Comparison of ENCODE assay signal across 2 mouse cellular contexts in the genomic region with DNA sequence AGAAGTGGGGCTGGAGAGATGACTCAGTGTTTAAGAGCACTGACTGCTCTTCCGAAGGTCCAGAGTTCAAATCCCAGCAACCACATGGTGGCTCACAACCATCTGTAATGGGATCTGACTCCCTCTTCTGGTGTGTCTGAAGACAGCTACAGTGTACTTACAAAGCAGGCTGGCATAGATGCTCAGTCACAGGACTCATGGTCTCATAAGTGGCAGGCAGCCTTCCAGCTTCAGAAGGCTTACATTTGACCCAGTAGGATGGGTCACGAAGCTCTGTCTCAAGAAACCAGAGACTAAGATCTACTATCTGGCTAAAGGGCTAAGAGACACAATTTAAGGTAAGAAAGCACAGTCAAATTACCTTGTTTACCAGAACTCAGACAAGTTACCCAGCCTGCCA. TPM values are rescaled to one million over a fixed set of nuclear protein-coding genes. Genes with fewer than 3 reads are reported as not detected.
"Had no signal": no experiment of that assay in that cellular context is flagged by ENCODE, and none has a peak within 500 bp of the region (broad histone marks: within the 10 kb centered on the region; RNA-seq: fewer than 3 reads in every experiment).

No protein-coding gene starts in this region.

RNA-seq across cellular contexts. Expression of gene Fermt2, which starts 42.7 kb away (rescaled TPM):
- total RNA-seq: hematopoietic stem cell, adult 5-6 weeks had no signal
- polyA plus RNA-seq: inflammation-experienced regulatory T-cells, adult 6 months had no signal
